In the genomic region with DNA sequence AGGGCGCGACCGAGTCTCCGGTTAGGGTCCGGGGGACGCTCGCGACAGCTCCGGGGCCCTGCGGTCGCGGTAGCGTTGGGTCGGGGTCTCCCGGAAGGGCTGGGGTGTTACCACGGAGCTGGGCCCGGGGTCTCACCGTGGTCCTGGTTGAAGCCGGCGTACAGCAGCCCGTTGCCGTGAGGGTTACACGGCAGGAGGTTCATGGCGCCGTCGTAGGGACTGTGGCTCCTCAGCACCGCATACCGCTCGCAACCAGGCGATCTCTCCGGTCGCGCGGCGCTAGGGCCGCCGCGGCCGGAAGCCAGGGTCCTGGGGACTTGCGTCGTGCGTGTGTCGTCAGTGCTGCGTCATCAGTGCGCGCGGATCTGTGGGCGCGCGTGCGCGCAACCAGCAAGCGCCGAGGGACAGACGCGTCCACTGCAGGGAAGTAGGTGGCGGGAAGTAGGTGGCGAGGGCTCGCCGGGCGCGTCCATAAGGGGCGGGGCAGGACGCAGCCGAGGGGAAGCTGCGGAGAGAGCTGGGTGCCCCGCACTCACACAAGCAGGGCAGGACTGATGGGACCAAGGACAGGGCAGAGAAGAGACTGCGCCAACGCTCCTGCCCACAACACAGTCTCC, we compare ENCODE assay signal across 8 mouse cellular contexts. TPM values are rescaled to one million over a fixed set of nuclear protein-coding genes. Genes with fewer than 3 reads are reported as not detected.
DNase-seq lines count a peak whose midpoint lies in the region; ATAC-seq and TF ChIP-seq lines count a peak whose summit lies in the region.

Wdr45b (minus strand) TSS at position 355 of the 617 bp plus-strand sequence.

- no peak for TF ChIP-seq CTCF in bone marrow, adult 2 months (IDR thresholded peaks at IDR 0.05; ENCODE audit: control insufficient read depth, insufficient read depth, low read length)
- TF ChIP-seq CTCF in midbrain, postnatal 0 days (IDR thresholded peaks at IDR 0.05), result 0 out of 2 replicates have a peak, but pooled peaks have one; percentile 7

- no peaks in the 10 kb centered on the region for H3K9me3 ChIP-seq in embryonic facial prominence, embryonic 15.5 days (replicated peaks)
- H3K9me3 ChIP-seq in limb, embryonic 14.5 days (ENCODE audit: control insufficient read depth, low read length), result no peaks in the 10 kb centered on the region
- H3K9me3 ChIP-seq in midbrain, postnatal 0 days (ENCODE audit: low read length), result no peaks in the 10 kb centered on the region

- no peaks in the 10 kb centered on the region; the same call in 1 of the 2 replicates for H3K4me1 ChIP-seq in bone marrow, adult 2 months (ENCODE audit: control insufficient read depth, insufficient read depth, low read length)
- peaks cover 17% of the 10 kb centered on the region for H3K4me1 ChIP-seq in embryonic facial prominence, embryonic 15.5 days
- peaks cover 17% of the 10 kb centered on the region for H3K4me1 ChIP-seq in limb, embryonic 14.5 days (ENCODE audit: control insufficient read depth, insufficient read depth, low read length)
- peaks cover 16% of the 10 kb centered on the region; the same call in 1 of the 2 replicates for H3K4me1 ChIP-seq in midbrain, postnatal 0 days (ENCODE audit: insufficient read depth, low read length)

- H3K36me3 ChIP-seq in embryonic facial prominence, embryonic 15.5 days, result 0 out of 2 replicates have a peak, but pooled peaks cover under 1% of the 10 kb centered on the region
- peaks cover 5% of the 10 kb centered on the region; the same call in 1 of the 2 replicates for H3K36me3 ChIP-seq in limb, embryonic 14.5 days (ENCODE audit: control insufficient read depth, insufficient read depth, low read length)
- H3K36me3 ChIP-seq in midbrain, postnatal 0 days (ENCODE audit: insufficient read depth, low read length), result no peaks in the 10 kb centered on the region

- peak within 1 kb of the TSS; percentile 73 for H3K4me2 ChIP-seq in embryonic facial prominence, embryonic 15.5 days (replicated peaks)
- H3K4me2 ChIP-seq in limb, embryonic 14.5 days (replicated peaks; ENCODE audit: low read depth, low read length, severe bottlenecking), result peak within 1 kb of the TSS; percentile 82
- peak within 1 kb of the TSS; percentile 82 for H3K4me2 ChIP-seq in midbrain, postnatal 0 days (ENCODE audit: low read depth, low read length, poor library complexity, severe bottlenecking)

- H3K4me3 ChIP-seq in bone marrow, adult 2 months (replicated peaks; ENCODE audit: control insufficient read depth, low read depth, low read length), result peak within 1 kb of the TSS; percentile 93
- H3K4me3 ChIP-seq in embryonic facial prominence, embryonic 15.5 days (replicated peaks), result peak within 1 kb of the TSS; percentile 96
- peak within 1 kb of the TSS; percentile 94 for H3K4me3 ChIP-seq in limb, embryonic 14.5 days (replicated peaks; ENCODE audit: low read length)
- H3K4me3 ChIP-seq in midbrain, postnatal 0 days (ENCODE audit: low read depth, low read length), result peak within 1 kb of the TSS; percentile 94

- H3K27me3 ChIP-seq in embryonic facial prominence, embryonic 15.5 days, result no peaks in the 10 kb centered on the region
- no peaks in the 10 kb centered on the region for H3K27me3 ChIP-seq in limb, embryonic 14.5 days (ENCODE audit: control insufficient read depth, insufficient read depth, low read length)
- H3K27me3 ChIP-seq in midbrain, postnatal 0 days (ENCODE audit: insufficient read depth, low read length), result no peaks in the 10 kb centered on the region

- peak; percentile 93 for TF ChIP-seq POLR2A in bone marrow, adult 2 months (IDR thresholded peaks at IDR 0.05; ENCODE audit: borderline replicate concordance, control insufficient read depth, low read depth, low read length)
- TF ChIP-seq POLR2A in limb, embryonic 14.5 days (IDR thresholded peaks at IDR 0.05; ENCODE audit: borderline replicate concordance, extremely low read depth, insufficient read depth, insufficient read length), result peak; percentile 96; the same call in 1 of the 2 replicates

- peak within 1 kb of the TSS; percentile 98 for H3K27ac ChIP-seq in bone marrow, adult 2 months (ENCODE audit: control insufficient read depth, insufficient read depth, low read depth, low read length, poor library complexity)
- H3K27ac ChIP-seq in embryonic facial prominence, embryonic 15.5 days (replicated peaks), result peak within 1 kb of the TSS; percentile 86
- H3K27ac ChIP-seq in limb, embryonic 14.5 days (replicated peaks; ENCODE audit: low read depth, low read length), result peak within 1 kb of the TSS; percentile 89
- H3K27ac ChIP-seq in midbrain, postnatal 0 days (ENCODE audit: low read depth, low read length), result peak within 1 kb of the TSS; percentile 91

- H3K9ac ChIP-seq in embryonic facial prominence, embryonic 15.5 days, result peak within 1 kb of the TSS; percentile 93
- peak within 1 kb of the TSS; percentile 94 for H3K9ac ChIP-seq in limb, embryonic 14.5 days (ENCODE audit: low read depth, low read length, severe bottlenecking)
- peak within 1 kb of the TSS; percentile 91 for H3K9ac ChIP-seq in midbrain, postnatal 0 days (replicated peaks; ENCODE audit: low read length, poor library complexity, severe bottlenecking)

- ATAC-seq in embryonic facial prominence, embryonic 15.5 days (ENCODE audit: insufficient number of reproducible peaks, low FRiP score, low TSS enrichment, low read depth), result peak; percentile 95
- ATAC-seq in limb, embryonic 14.5 days (ENCODE audit: low FRiP score, low read depth), result peak; percentile 97
- ATAC-seq in midbrain, postnatal 0 days (ENCODE audit: low FRiP score), result peak; percentile 93

- under 1% methylated on average over 69 of the region's 69 CpGs for WGBS in bone marrow, adult 2 months
- under 1% methylated on average over 69 of the region's 69 CpGs for WGBS in embryonic facial prominence, embryonic 15.5 days
- WGBS in limb, embryonic 14.5 days, result 0% methylated on average over 54 of the region's 69 CpGs
- under 1% methylated on average over 69 of the region's 69 CpGs for WGBS in midbrain, postnatal 0 days

- peak; percentile 98 for DNase-seq in 416B (ENCODE audit: low read depth)
- peak; percentile 97 for DNase-seq in heart, adult 8-10 months (ENCODE audit: low spot score)
- DNase-seq in kidney, adult 9 months, result peak; percentile 97
- peak; percentile 89 for DNase-seq in limb, embryonic 14.5 days (ENCODE audit: low spot score)
- peak; percentile 97 for DNase-seq in midbrain, postnatal 0 days (ENCODE audit: low spot score)
- DNase-seq in spleen, postnatal 14 days (ENCODE audit: low spot score in 2 of 2), result peak; percentile 96 to 99

RNA-seq across cellular contexts. Expression of gene Wdr45b, which starts in this region (rescaled TPM):
- 12.5 and 24.0 TPM in 2 replicates for polyA plus RNA-seq in bone marrow, adult 2 months (2011; ENCODE audit: insufficient read depth, insufficient read length, low replicate concordance, missing spikeins)
- 96.5 and 99.2 TPM in 2 replicates for polyA plus RNA-seq in embryonic facial prominence, embryonic 15.5 days (2015; fragmentation: Nextera tagmentation; extraction: Ambion mirVana)
- 10 to 100 TPM; 32.1 to 35.4 (median 32.7) TPM for total RNA-seq in heart, adult 8-10 months (2022)
- 94.5 and 110 TPM in 2 replicates for polyA plus RNA-seq in limb, embryonic 14.5 days (2012; rRNA removed)
- 113 and 116 TPM in 2 replicates for polyA plus RNA-seq in limb, embryonic 14.5 days (2014; fragmentation: Nextera tagmentation; extraction: Ambion mirVana)
- 71.9 and 72.5 TPM in 2 replicates for total RNA-seq in midbrain, postnatal 0 days (2014; rRNA removed)
- polyA plus RNA-seq in midbrain, postnatal 0 days (2015; fragmentation: Nextera tagmentation; extraction: Ambion mirVana), result 87.1 and 89.2 TPM in 2 replicates

Comparison
In these comparisons a context has a peak if more than half of its experiments do, and no peak if none do; other contexts are left out.
1. Peak in every context shown above with its lines: DNase-seq, ATAC-seq, H3K4me3 ChIP-seq and H3K27ac ChIP-seq.